Mouse (Mus musculus) cerebellum, adult (tissue): ENCODE data around the gene Vcam1.

Experiments
- ATAC-seq: cut with Nextera tagmentation; 2 replicates; pipeline ENCODE4 v1.9.2; 2017; ENCODE audit warnings: mild to moderate bottlenecking, moderate library complexity, mixed read lengths; ENCODE audit not compliant: insufficient number of reproducible peaks, low FRiP score, low TSS enrichment

The Vcam1 gene

DNA sequence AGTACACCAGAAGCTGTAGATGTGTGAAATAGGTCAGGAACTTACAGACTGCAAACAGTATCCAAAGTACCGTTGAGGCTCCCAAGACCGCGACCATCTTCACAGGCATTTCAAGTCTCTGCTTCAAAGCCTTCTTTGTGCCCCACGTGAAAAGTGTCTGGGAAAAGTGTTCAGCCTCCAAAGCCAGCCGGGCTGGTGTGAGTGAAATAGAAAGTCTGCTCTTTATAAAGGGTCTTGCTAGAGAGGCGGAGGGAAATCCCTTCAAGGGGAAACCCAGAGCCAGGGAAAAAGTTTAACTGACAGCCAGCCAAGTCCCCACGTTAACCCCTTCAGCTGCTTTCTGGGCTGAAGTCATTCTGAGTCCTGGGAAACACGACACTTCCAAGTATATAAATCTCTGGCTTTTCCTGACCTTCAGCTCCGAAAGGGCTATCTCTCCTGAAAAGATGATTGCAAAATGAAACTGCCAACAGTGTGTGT lies at the start of gene Vcam1:
TSS of gene Vcam1 (minus strand) at position 430 of the 480 bp plus-strand sequence.
- ATAC-seq = no peak

DNA sequence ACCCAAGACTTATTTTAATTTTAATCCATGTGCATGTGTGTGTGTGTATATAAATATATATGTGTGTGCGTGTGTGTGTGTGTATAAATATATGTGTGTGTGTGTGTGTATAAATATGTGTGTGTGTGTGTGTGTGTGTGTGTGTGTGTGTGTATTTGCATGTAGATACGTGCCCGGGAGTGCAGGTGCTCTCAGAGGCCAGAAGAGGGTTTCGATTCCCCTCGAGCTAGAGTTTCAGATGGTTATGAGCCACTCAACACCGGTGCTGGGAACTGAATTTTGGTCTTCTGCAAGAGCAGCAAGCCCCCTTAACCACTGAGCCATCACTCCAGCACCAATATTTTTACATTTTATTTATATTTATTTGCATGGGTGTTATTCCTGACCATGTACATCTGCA lies 45.6 kb upstream of the Vcam1 start:
- ATAC-seq = no peak

DNA sequence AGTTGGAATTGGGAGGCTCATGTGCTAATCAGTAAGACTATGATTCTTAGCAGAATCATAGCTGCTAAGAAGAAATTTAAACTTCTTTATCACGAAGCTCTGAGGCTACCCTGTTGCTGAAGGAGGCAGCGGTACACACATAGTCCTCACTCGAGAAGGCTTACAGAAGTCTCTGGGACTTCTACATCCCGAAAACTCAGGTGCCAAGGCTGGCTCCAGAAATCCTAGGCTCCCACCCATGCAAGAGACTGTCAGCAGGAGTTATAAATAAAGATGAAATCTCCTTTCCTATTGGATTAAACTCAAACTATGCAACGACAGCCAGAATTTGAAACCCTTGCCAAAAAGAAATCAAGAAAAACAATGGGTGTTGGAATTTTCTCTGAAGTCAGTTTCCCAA lies 42.0 kb upstream of the Vcam1 start:
- ATAC-seq = no peak

- no peak for ATAC-seq
Observed at GRCm38 (mm10) chr3:116168056-116168455, 38.6 kb upstream of the Vcam1 start.

DNA sequence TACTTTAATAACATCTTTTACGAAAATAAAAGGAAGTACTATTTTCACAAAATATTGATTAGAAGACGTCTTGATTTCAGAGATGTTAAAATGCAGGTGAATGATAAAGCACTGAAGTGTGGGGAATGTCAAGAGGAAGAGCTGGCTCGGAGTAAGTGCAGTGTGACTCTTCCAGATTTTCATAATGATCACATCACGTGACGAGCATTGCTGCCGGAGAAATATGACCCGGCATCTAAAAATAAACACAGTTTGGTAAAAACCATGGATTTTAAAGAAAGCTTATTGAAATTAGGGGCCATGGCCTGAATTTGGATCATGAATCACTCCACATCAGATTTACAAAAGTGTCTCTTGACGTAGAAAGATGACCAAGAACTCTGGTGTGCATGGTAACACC lies 36.8 kb upstream of the Vcam1 start:
- no peak for ATAC-seq

DNA sequence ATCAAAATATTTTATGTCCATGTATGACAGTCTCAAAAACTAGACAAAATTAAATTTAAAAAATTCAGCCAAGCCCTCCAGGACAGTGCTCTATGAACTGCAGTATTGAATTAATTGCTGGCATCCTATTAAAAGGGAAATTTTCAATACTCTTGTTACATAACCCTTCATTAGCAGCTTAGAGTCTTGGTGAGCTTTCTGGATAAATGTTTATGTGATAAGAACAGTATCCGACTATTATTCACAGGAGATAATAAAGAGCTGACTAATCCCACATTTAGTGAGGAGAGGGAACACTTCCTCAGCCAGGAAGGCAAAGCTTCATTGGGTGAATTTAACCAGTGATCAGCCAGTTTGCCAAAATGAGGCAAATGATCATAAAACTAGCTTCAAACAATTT lies 35.5 kb upstream of the Vcam1 start:
- no peak for ATAC-seq

DNA sequence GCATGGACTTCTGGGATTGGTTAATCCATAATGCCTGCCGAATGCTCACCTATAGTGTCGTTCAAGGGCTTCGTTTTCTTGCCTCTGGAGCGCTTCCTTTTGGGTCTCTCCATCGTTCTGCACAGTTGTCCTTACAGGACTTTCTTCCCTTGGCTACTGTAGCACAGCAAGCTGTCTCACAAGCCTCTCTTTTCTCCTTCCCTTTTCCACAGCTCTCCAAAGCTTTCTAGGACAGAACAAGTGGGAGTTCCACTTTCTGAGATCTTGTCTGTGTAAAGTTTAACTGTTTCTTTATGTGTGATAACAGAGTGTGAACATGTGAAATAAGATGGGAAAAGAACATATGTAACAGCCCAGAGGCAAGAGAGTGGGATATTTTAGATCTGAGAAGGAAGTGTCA lies 34.0 kb upstream of the Vcam1 start:
- ATAC-seq = no peak

- no peak for ATAC-seq
Observed at GRCm38 (mm10) chr3:116162097-116162666, 32.7 kb upstream of the Vcam1 start.

GRCm38 (mm10) chr3:116159376-116159775 lies 29.9 kb upstream of the Vcam1 start:
- ATAC-seq = no peak

DNA sequence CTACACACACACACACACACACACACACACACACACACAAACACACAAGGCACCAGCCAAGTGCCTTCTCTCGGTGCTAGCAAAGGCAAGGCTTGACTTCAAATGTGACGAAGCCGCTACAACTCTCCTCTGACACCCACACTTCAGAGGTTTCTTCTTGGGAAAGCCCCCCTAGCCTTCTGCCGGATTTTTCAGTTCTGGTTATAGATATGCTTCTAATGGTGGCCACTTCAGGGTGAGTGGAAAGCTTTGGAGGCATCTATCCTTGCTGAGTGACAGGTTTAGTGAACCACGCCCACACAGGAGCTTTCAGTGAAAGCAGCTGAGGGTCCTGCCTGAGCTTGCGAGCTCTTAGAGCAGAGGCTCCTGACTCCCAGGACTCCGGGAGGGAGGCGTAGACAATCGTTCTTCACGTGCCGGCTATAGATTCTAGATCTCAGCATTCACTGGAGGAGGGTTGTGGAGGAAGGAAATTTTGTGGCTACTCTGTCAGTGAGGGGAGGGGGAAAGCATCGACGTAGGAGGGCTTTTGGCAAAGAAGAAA lies 28.0 kb upstream of the Vcam1 start:
- no peak for ATAC-seq

- ATAC-seq = no peak
Observed at GRCm38 (mm10) chr3:116150056-116150632, 20.7 kb upstream of the Vcam1 start.

GRCm38 (mm10) chr3:116149096-116149495 lies 19.6 kb upstream of the Vcam1 start:
- ATAC-seq = no peak

DNA sequence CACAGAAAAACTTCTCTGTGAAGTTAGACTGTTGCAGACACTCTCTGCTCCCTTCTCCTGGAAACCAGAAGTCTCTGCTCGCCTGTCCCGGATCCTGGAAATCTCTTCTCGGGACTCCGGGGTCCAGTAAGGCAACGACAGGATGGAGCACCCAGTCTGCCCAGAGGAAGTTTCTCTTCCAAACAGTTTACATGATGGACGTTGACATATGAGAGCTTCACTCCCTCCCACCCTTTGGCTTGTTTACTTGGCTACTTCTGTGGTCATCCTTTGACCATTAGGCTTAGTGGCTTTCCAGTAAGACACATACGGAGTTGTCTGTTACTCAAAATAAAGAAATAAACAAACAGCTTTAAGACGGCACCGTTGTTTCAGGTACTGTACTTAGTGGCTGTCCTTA lies 19.2 kb upstream of the Vcam1 start:
- ATAC-seq = no peak

DNA sequence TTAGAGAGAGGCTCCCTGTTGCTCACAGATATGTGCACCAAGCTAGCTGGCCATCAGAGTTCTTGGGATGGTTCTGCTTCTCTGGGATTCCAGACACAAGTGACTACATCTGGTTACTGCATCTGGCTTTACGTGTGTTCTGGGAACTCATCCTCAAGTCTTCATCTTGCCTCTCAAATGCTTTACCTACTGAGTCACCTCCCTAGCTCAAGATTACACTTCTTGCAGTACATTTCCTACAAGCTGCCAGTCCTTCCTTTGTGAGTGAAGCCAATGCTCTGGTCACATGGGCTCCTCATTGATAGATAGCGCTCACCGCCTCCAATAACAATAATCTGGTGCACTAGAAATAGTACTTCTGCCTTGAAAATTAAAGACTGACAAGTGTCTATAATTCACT lies 11.7 kb upstream of the Vcam1 start:
- no peak for ATAC-seq

DNA sequence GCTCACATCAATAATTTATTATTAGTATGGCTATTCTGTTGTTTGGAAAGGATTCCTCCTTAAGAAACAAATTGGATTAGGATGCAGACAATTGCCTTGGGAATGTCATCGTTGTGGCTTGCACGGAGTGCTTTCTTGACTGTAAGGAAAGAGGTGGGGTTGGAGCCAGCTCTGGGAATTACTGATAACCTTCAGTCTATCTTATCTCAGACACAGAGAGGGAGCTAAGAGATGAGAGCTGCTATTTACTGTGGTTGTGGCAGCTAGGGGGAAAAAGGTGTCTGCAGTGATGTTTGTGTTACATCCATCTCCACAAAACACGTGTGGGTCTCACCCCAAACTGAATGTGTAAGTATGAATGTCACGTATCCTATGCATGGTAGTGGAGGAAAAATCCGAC lies 9.5 kb upstream of the Vcam1 start:
- ATAC-seq = no peak

DNA sequence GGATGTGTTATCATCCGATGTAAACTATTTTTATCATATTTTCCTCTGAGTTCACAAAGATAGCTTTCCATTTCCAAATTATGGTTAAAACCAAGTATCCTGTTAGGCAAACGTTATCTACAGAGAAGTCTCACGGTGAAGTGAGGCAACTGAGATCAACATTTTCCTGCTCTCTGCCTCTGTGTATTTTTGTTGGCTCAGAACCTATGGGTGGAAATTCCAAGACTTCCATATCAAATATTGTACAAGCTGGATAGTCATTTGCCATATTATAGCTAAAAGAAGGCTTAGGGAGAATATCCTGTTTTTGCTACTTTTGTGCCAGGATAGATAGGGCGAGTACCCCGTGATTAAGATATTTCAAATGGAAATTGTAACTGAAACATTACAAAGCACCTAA lies 8.6 kb upstream of the Vcam1 start:
- no peak for ATAC-seq

GRCm38 (mm10) chr3:116133363-116133762 lies 3.9 kb upstream of the Vcam1 start:
- no peak for ATAC-seq

- ATAC-seq = no peak
Observed at GRCm38 (mm10) chr3:116130711-116131110, 1.2 kb upstream of the Vcam1 start.

- ATAC-seq = no peak
Observed at GRCm38 (mm10) chr3:116129841-116130595, 530 bp upstream of the Vcam1 start.

GRCm38 (mm10) chr3:116128311-116129204 lies 930 bp downstream of the Vcam1 start:
- ATAC-seq = no peak

GRCm38 (mm10) chr3:116127836-116128235 lies 1.7 kb downstream of the Vcam1 start:
- ATAC-seq = no peak
